Mouse (Mus musculus): ENCODE measurements around the gene Gm49027. TPM values are rescaled to one million over a fixed set of nuclear protein-coding genes. Genes with fewer than 3 reads are reported as not detected.
A peak's percentile ranks its signal among the peaks of the same experiment; 100 is the strongest.
"Not testable (repeated sequence)": the region's sequence is repeated elsewhere in the genome, so short reads cannot be mapped to it uniquely, and the experiment has no call there.

Gene Gm49027
- total RNA-seq (2015; ENCODE audit: low replicate concordance) (not detected in 2 replicates), total RNA-seq (2017; ENCODE audit: low replicate concordance) (not detected in 2 replicates)

DNA sequence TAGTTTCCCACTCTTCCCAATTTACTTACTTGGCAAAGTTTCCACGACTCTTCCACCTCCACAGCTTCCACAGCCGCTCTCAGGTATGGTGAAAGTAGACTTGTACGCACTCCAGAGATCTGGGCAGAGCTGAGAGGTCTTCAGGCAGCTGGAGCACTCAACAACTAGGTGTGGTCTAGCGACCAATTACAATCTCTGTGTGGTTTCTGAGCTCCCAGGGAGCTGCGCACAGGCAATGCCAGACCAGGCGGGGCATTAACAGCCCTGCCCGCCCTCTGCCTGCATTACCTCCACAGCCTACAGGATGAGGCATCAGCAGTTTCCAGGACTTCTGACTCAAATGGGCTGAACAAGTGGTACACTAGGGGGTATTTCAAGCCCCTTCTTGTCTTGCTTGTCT, at the start of gene Gm49027:
Gm49027 (minus strand) TSS at position 208 of the 400 bp plus-strand sequence.
- no peak for ATAC-seq (replicated peaks; ENCODE audit: low FRiP score, poor library complexity, severe bottlenecking)

DNA sequence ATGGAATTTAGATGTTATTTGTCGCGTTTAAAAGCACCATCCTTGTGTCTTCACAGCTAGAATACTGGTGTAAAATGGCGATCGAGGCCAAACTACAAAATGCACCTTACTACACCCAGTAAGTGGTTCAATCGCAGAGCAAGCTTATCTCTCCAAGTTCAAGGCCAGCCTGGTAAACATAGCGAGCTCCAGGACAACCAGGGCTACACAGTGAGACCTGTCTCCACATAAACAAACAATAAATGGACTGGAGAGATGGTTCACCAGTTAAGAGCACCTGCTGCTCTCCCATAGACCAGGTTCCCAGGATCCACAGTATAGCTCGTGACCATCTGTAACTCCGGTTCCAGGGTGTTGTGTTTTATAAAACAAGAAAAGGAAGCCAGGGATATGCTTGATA, 48.1 kb upstream of the Gm49027 start:
- ATAC-seq (replicated peaks; ENCODE audit: low FRiP score, poor library complexity, severe bottlenecking): no peak

DNA sequence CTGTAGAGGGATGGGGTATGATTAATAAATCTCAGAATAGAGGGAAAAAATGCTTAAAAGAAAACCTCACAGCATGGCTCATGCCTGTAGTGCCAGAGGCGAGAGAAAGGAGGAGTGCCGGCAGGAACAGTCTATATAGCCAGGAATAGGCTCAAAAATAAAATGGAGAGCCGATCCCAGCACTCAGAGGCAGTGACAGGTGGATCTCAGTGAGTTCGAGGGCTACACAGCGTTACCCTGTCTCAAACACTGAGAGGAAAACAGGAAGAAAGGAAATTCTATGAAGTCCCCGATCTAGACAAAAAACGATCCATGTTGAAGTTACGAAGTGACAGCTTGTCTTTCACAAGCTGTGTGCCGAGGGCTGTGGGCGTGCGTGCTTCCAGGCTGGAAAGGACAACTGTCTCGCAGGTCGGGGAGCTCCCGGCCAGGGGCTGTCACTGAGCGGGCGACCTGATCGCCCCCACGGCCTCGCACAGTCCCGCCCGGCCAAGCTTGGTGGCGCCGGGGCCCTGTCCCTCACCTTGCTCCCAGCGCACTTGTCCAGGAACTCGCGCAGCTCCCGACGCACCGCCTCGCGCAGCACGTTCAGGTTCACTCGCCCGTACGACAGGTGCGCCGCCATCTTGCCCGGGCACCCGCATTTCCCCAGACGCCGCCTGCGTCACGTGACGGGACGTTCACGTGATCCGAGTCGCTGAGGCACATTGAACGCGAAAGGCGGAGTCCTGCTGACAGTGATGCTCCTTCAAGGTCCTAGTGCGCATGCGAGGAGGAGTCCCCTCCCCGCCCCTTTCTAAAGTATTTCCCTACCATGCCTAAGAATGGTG, 47.3 kb upstream of the Gm49027 start, which contains the start of gene Vps33a:
Vps33a (minus strand) TSS at position 682 of the 830 bp plus-strand sequence.
- peak; percentile 99 for ATAC-seq (replicated peaks; ENCODE audit: low FRiP score, poor library complexity, severe bottlenecking)

DNA sequence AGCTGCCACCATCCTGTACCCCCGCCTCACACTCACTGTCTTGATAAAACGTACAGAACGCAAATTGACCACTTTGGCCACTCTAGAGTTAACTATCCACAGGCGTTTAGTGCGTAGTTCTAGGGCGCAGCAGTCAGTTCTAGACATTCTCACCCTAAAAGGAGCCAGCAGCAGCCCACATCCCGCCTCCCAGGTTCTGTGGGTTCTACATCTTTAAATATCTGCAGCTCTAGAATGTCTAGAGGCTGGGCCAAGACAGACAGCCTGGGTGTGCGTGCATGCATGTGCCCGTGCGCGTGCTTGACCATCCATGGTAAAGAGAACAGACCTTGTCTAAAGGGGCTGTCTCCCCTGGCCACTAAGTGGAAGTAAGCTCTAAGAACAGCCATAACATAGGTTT, 35.8 kb upstream of the Gm49027 start:
- ATAC-seq (replicated peaks; ENCODE audit: low FRiP score, poor library complexity, severe bottlenecking): no peak

DNA sequence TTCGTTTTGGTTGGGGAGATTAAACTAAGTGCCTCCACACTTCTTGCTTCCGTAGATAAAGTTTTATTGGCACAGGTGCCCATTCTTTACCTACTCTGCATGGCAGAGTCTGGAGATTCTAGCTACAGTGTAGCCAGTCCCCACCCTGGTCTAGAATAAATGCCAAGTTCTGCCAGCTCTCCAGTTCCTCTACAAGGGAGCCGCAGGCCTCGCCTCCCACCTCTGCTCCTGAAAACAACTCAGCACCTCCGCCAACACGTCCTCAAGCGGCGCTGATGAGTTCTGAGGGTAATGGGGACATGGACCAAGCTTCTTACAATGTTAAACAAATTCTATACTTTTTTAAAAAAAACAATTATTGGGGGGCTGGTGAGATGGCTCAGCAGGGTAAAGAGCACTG, 34.3 kb upstream of the Gm49027 start:
- ATAC-seq (replicated peaks; ENCODE audit: low FRiP score, poor library complexity, severe bottlenecking): no peak

DNA sequence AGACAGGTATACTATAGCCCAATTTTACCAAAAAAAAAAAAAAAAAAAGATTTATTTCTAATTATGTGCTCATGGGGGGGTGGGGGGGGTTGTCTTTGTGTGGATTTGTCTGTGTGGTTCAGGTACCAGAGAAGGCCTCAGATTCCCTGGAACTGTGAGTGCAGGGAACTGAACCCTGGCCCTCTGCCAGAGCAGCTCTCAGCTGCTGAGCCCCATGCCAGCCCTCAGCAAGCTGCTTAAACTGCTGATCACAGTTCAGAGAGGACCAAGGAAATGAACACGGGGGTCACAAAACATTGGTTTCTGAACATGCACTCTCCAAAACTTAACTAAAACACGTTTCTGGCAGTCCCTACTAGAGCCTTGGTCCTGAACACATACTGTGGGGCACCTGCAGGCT, 31.2 kb upstream of the Gm49027 start:
- no peak for ATAC-seq (replicated peaks; ENCODE audit: low FRiP score, poor library complexity, severe bottlenecking)

DNA sequence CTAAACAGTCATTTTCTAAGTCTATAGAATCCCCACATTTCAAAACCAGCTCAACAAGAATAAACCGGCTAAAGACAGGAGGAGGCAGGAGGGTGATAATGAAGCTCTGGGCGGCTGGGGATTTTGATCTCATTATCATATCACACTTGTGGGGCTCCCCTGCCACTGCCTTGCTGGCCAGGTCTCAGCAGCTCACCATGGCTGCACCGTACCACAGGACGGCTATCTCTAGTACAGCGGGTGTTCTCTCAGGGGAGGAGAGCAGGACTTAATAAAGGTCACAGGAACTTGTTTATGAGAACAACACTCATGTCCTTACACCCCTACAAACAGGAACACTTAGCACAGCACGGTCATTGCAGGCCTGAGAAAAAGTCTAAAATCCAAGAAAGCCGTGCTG, 30.4 kb upstream of the Gm49027 start:
- peak; percentile 64; the same call in 1 of the 2 replicates for ATAC-seq (replicated peaks; ENCODE audit: low FRiP score, poor library complexity, severe bottlenecking)

DNA sequence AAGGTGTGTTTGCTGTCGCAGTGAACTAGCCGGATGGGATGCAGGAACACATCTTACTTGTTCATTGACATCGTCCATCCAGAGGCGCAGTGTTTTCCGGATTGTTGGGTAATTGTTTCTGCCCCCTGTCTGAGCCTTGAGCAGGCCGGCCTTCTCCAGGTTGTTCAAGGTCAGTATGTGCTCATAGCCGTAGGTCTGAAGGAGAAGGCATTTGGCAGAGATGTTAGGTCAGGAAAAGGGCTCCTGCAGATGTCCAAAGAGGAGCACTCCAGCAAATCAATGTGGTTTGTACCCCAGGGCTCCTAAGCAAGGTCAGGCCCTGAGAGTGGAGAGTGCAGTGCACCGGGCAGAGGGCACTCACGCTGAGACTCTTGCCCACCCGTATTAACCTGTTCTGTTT, 8.5 kb upstream of the Gm49027 start:
- ATAC-seq (replicated peaks; ENCODE audit: low FRiP score, poor library complexity, severe bottlenecking): no peak

DNA sequence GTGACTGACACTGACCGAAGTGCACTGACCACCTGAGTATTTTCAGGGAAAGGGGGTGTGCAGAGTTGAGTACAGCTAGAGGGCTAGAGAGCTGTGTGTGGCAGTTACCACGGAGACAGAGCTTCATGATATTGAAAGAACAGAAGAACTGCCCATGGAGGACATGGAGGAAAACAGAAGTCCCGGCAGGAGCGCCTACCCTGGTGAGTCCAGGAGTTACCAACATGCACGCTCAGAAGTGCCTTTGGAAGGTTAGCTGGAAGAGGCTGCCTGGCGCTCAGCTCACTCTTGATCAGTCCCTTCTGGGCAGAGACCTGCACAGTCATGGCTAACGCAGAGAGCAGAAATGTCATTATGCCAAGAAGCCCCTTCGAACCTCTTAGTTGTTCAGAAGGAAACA, 4.8 kb upstream of the Gm49027 start:
- ATAC-seq (replicated peaks; ENCODE audit: low FRiP score, poor library complexity, severe bottlenecking): no peak

DNA sequence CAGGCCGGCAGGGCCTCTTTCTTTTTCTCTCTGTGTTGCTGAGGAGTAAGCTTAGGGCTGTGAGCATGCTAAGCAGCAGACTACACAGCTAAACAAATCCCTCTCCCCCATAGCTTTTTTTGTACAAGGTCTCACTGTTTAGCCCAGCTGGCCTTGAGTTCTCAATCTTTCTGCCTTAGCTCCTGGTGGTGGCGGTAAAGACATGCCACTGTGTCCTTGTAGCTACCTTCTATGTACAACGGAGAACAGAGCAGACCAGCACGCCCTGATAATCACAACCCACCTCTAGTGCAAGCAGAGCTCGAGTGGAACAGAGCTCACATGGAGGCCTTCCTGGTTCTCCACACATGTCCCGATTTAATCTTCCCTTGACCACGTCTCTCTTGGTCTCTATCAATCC, 3.4 kb upstream of the Gm49027 start:
- ATAC-seq (replicated peaks; ENCODE audit: low FRiP score, poor library complexity, severe bottlenecking): no peak

DNA sequence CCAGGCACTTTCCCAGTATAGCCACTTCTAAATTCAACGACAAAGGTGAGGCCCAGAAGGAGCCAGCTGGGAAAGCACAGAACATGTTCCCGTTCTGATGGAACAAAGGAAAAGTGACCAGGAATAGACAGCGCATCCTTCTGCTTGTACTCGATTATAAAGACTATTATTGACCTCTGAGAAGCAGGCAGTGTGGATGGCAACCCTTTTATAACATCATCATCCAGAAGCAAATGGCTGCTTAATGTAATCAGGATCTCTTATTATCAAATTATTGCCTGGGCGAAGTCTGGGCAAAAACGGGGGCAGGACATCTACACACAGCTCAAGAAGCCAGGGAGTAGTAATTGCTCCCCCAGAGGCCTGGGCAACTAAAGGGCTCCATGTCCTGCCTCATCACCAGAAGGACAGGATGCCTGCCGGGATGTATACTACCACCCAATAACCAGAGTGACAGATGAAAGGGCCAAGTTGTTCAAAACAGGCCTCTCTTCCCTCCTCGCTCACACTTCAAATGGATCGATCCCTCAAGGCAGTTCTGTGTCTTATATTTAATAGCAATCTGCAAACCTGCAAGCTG, 718 bp upstream of the Gm49027 start:
- no peak for ATAC-seq (replicated peaks; ENCODE audit: low FRiP score, poor library complexity, severe bottlenecking)

DNA sequence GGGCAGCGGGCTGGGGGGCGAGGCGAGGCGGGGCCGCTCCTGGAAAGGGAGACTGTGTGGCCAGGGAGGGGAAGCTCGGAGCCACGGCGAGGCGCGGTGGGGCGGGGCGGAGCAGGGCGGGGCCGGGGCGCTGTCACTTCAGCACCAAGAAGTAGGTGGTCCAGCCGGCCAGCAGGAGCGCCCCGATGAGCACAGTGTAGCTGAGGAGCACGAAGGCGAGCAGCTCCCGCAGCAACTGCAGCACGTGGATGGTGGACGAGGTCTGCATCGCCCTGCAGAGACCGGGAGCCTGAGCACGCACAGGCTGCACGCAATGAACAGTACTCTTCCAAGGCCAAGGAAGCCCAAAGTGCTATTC, 916 bp downstream of the Gm49027 start:
- peak; percentile 79 for ATAC-seq (replicated peaks; ENCODE audit: low FRiP score, poor library complexity, severe bottlenecking)

DNA sequence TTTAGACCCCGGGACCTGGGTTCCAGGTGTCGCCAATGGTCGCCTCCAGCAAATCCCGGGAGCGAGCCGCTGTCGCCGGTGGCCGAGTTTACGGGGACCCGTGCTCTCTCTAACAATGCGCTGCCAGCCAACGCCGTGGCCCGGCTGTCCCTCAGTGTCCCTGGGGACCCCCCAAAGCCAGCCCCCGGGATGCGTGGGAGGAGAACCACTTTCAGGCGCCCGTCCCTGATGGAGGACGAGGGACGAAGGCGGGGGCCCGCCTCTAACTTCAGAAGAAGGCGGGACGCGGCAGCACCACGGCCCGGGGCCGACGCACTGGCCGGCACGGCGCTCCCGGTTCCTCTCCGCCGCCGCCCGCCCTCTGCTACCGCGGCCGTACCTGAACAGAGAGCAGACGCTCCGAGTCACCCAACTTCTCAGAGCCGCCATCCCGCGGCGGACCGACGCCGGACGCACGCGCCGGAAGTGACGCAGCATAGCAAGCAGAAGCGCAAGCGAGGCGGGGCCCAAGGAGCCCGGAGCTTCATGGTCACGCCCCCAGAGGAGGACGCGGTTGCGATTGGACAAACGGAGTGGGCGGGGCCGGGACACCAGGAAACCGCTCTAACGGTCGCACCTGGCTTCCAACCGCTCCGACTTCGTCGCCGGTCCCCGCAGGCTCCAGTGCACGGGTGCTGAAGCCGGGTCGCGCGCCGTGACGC, 1.4 kb downstream of the Gm49027 start, which contains the start of gene Diablo:
Diablo (minus strand) TSS at position 485 of the 701 bp plus-strand sequence.
- ATAC-seq (replicated peaks; ENCODE audit: low FRiP score, poor library complexity, severe bottlenecking): peak; percentile 98

DNA sequence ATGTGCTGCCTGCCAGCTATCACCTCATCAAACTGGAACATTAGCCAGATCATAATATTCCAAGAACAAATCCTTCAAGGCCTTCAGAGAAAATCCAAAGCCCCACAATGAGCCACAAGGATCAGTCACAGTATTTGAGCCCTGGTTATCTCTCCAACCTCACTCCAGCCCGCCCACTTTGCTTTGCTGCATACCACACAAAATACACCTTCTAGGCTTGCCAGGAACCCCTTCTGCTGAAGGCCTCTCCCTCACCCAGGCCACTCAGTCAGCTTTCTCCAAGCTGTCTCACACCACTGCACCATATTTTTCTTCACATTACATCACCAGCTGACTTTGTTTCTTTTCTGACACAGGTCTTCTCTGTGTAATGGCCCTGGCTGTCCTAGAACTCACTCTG, 3.1 kb downstream of the Gm49027 start:
- no peak for ATAC-seq (replicated peaks; ENCODE audit: low FRiP score, poor library complexity, severe bottlenecking)

DNA sequence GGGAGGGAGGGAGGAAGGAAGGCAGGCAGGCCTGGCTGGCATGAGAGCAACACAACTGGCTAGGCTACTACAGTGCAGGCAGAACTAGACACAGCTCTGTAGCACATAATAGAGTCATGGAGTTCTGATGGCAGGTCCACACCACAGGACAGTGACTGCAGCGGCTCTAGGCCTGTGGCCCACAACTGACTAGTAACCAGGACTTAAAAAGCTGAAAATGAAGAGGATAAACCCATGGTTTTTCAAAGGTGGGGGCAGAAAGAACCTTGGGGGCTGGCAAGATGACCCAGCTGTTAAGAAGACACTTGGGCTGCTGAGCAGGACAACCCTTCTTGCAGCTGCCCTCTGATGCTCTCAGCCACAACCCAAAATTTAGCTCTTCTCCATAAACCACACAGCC, 3.7 kb downstream of the Gm49027 start:
- ATAC-seq (replicated peaks; ENCODE audit: low FRiP score, poor library complexity, severe bottlenecking): no peak

DNA sequence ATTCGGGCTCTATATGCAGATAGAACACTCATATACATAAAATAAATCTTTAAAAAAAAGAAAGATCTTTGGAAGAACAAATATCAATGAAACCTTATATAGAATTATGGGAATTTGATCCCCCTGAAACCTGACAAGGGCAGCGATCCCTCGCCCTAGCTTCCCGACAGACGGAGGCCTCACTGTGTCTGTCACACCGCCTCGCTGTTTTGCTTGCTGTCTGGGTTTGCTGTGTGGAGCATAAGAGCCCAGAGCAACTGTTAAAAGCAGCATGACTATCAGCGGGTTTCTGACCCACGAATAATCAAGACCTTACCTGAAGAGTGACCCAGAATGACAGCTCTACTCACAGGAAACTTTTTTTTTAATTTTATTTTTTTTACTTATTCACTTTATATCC, 4.6 kb downstream of the Gm49027 start:
- ATAC-seq (replicated peaks; ENCODE audit: low FRiP score, poor library complexity, severe bottlenecking): no peak

DNA sequence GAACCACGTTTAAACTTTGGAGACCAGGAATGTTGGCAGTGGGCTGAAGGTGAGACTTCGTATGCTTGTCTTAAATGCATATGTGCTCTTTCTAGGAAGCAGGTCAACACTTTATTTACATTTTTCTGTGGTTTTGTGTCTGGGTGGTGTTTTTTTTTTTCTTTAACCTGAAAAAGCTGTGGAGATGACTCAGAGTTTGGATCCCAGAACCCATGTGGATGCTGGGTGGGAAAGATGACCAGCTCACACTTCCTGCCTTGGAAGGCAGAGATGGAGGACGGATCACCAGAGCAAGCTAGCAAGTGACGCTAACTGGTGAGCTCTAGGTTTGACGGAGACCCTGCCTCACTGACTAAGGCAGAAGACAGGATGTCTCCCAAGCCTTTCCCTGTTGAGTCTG, 10.4 kb downstream of the Gm49027 start:
- ATAC-seq (replicated peaks; ENCODE audit: low FRiP score, poor library complexity, severe bottlenecking): no peak

DNA sequence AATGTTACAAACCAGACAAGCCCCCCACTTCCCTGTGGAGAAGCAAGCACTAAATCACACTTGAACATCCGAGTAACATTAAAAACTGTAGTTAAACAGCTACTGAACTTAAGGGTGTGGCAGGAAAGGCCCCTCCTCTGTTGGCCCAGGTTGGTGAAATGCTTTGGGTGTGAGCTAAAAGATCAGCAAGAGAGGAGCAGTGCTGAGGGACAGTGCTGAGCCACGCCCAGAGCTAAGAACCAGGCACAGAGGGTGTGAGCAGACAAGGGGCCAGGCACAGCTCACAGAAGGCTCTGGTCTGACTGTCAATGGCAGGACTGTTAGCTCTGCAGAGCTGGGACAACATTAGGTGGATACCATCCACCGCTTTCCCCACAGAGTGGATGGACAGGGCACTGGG, 13.2 kb downstream of the Gm49027 start:
- peak; percentile 47 for ATAC-seq (replicated peaks; ENCODE audit: low FRiP score, poor library complexity, severe bottlenecking)

DNA sequence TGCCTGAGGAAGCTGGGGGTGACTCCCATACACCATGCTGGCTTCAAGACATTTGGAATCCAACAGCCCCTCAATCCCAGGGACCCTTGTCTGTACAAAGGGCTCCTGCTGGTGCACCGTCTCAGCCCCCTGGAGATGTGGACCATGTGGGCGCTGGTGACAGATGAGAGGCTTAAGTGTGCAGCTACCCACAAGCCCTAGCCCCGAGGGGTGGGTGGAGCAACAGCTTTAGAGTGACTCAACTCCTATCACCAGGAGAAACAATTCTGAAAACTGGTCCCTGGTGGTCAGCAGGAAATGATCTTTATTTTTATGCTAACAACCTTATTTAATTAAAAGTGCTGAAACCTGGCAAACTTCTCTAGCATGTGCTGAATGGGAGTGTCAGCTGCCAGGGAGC, 13.9 kb downstream of the Gm49027 start:
- ATAC-seq (replicated peaks; ENCODE audit: low FRiP score, poor library complexity, severe bottlenecking): not testable (repeated sequence)

DNA sequence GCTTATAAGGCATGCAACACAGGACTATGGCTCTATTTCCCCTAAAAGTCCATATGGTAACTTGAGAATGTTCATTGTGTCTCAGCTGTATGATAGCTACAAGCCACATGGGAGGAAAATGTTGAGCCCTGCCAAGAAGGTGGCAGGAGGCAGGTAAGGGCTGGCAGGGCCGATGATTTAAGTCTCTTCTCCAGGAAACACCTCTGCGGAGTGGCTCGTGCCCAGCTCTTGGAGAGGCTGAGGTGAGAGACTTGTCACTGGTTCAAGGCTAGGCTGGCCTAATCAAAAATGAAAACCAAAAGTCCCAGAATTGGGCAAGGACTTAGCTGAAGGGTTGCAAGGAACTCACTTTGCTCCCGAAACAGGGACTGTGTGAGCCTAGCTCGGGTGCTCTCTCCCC, 15.1 kb downstream of the Gm49027 start, which contains the start of gene B3gnt4:
B3gnt4 (plus strand) TSS at position 301 of the 400 bp plus-strand sequence.
- ATAC-seq (replicated peaks; ENCODE audit: low FRiP score, poor library complexity, severe bottlenecking): no peak

DNA sequence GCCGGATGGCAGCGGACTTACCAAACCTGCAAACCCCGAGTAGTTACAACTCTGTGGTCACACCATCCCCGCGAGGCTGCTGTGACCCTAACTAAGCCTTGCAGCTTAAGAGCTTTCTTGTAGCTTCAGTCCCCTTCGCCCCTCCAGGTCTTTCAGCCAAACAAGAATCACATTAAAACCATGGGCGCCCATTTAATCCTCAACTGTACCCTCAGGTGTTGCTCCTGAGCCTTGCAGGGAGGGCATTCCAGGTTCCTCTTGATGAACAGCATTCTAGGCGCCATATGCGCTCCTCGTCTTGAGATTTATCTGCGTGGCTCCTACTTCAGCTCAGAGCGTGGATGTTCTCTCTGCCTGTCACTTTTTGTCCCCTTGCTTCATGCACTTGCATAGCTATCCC, 16.4 kb downstream of the Gm49027 start:
- no peak for ATAC-seq (replicated peaks; ENCODE audit: low FRiP score, poor library complexity, severe bottlenecking)

Data from erythroblast, adult 5-6 weeks (primary cell).